Mouse (Mus musculus): ENCODE measurements around the gene Dchs2.

GRCm38 (mm10) chr3:83128449-83128922 is 738 bp downstream of the Dchs2 start:
- TF ChIP-seq POLR2A (IDR thresholded peaks at IDR 0.05; ENCODE audit: borderline replicate concordance, insufficient read depth, low read length) (no peak), CTCF (IDR thresholded peaks at IDR 0.05; ENCODE audit: borderline replicate concordance, insufficient read depth, low read depth, low read length) (no peak)

Measured in cerebellum, adult 2 months (tissue).